Mouse (Mus musculus) megakaryocyte, embryonic 14.5 days (primary cell): ENCODE results near the gene Col3a1. TPM values are rescaled to one million over a fixed set of nuclear protein-coding genes. Genes with fewer than 3 reads are reported as not detected.

ENCODE experiments used
- H3K27me3 ChIP-seq: replicated peaks from 2 replicates; pipeline ENCODE3; 2012; ENCODE audit warnings: inconsistent platforms
- H3K36me3 ChIP-seq: replicated peaks from 2 replicates; pipeline ENCODE3; 2012; ENCODE audit warnings: low read length, inconsistent platforms, mixed read lengths
- H3K4me1 ChIP-seq: 2 replicates; pipeline ENCODE4 v1.6.1; 2012; ENCODE audit warnings: inconsistent platforms
- H3K4me3 ChIP-seq: replicated peaks from 2 replicates; pipeline ENCODE3; 2012; ENCODE audit warnings: moderate library complexity, mild to moderate bottlenecking, inconsistent platforms
- H3K9me3 ChIP-seq: 2 replicates; pipeline ENCODE4 v1.6.1; 2012; ENCODE audit warnings: inconsistent platforms
- FLI1 ChIP-seq: IDR thresholded peaks from 2 replicates; pipeline ENCODE4 v1.6.1; 2012; ENCODE audit warnings: low read length, inconsistent platforms, mixed read lengths
- GATA1 ChIP-seq: IDR thresholded peaks from 3 replicates; pipeline ENCODE4 v1.6.1; 2012; ENCODE audit warnings: mixed read lengths, low read length, inconsistent platforms, borderline replicate concordance
- polyA plus RNA-seq: library from polyadenylated mRNA; stranded (reverse); fragments of >175 nt; gene quantifications from 2 replicates; pipeline ENCODE4 v1.2.3, GENCODE M21; 2012; ENCODE audit warnings: low replicate concordance; ENCODE audit not compliant: insufficient read depth

Gene Col3a1
- polyA plus RNA-seq, 1 experiment = not detected

DNA sequence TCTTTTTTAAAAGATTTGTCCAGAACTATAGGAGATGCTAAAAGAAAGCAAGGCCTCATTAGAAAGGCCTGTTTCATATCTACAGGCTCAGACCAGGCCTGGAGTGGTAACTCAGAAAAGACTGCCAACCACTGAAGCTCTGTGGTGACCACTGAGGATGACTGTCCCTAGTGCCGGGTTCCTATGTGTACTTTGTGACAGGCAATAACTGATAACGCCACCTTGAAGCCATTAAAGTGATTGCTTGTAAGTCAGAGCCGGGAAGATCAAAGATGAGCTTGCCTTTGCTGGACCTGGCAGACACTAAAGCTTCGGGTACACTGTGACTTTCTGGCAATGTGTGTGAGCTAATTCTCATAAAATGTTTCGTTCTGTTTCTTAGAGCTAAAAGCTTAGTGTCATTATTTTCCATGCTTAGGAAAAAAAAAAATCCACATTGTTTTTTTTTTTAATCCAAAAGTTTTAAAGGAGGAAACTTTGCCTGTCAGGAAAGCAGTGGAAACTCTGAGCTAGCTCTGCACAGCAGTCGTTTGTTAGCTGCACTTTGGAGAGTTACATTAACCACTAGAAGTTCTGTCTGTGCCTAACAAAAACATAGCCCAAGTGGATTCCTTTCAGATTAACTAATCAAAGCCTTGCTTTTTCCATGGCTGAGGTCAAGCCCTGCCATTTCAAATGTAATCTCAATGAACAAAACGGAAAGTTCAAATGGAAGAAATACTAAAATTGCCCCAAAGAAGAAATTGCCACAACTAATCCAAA, 4.6 kb downstream of the Col3a1 start:
- Histone ChIP-seq H3K4me3 (no peak overlapping the region), H3K36me3 (no peaks in the 10 kb centered on the region), H3K27me3 (no peaks in the 10 kb centered on the region), H3K4me1 (no peaks in the 10 kb centered on the region), H3K9me3 (no peaks in the 10 kb centered on the region)
- no peak for TF ChIP-seq GATA1
- TF ChIP-seq FLI1 = no peak

DNA sequence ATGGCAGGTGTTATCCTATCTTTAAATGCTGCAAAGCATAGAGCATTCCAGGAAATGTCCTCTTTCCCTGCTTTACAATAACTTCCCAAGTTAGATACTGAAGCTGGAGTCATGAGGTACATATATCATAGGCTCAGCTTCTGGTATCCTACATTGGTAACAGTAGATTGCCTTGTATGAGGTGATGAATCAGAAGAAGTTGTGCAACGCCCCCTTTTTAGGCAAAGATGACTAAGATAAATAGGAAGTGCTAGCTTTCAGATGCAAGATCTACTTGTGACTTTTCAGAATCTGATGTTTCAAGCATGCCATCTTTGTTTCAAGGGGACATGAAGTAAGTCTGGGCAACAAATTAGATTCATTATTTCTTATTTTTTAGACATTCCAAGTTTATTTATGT, 6.9 kb downstream of the Col3a1 start:
- H3K4me1 ChIP-seq = no peaks in the 10 kb centered on the region
- no peak overlapping the region for H3K4me3 ChIP-seq
- no peaks in the 10 kb centered on the region for H3K27me3 ChIP-seq
- no peaks in the 10 kb centered on the region for H3K36me3 ChIP-seq
- TF ChIP-seq GATA1 = no peak
- no peak for TF ChIP-seq FLI1
- H3K9me3 ChIP-seq = no peaks in the 10 kb centered on the region

DNA sequence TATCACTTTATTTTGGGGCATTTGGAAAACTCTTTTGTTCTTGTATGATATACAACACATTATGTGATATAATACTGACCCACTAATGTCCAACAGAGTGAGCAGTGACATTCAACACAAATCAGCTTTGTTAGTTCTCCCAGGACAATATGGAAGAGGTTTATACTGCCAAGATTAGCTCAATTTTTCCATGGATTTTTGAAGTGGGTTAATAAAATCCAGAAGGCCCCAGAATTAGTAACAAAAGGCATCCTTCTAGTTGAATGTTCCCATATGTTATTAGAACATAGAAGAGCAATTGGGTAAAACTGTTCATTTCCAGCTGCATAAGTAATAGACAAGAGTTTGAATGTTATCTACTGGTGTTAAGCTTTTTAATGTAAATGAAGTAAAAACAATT, 9.5 kb downstream of the Col3a1 start:
- Histone ChIP-seq H3K4me1 (no peaks in the 10 kb centered on the region), H3K4me3 (no peak overlapping the region), H3K9me3 (no peaks in the 10 kb centered on the region), H3K36me3 (no peaks in the 10 kb centered on the region), H3K27me3 (no peaks in the 10 kb centered on the region)
- TF ChIP-seq FLI1 (no peak), GATA1 (no peak)

DNA sequence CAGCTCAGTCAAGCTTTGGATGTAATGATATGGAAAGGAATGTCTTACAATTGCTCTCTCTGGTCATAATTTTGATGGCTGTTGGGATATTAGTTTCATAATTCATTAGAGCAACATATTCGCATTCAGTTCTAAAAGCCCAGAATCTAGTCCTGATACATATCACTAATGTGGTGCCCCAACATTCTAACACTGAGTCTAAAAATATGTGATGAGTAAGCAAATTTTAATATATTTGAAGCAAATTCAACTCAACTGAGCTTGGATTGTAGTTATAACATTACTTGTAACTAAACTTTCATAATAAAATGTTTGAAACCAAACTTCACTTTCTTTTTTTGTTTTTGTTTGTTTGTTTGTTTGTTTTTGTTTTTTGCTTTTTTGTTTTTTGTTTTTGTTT, 17.8 kb downstream of the Col3a1 start:
- TF ChIP-seq FLI1 = no peak
- TF ChIP-seq GATA1 = no peak
- H3K4me3 ChIP-seq = no peak overlapping the region
- no peaks in the 10 kb centered on the region for H3K27me3 ChIP-seq

DNA sequence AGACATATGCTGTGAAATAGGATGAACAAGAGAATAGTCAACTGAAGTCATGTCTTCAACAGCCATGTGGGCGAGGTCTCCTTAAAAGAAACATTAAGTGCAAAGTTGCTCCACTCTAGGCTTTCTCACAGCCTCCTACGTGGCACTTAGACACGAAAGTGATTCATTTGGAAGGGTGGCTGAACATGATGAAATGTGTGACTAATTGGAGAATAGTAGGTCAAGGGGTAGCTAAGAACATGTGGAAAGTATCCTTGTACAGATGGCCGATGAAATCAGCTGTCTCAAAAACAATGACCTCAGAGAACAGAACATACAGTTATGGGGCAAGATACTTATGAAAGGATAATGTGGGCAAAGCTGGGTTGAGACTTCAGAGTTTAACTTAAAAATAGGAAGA, 44.6 kb downstream of the Col3a1 start:
- Histone ChIP-seq H3K9me3 (peaks cover 5% of the 10 kb centered on the region; the same call in 1 of the 2 replicates), H3K36me3 (no peaks in the 10 kb centered on the region), H3K4me1 (no peaks in the 10 kb centered on the region), H3K4me3 (no peak overlapping the region), H3K27me3 (no peaks in the 10 kb centered on the region)
- TF ChIP-seq FLI1 = no peak
- TF ChIP-seq GATA1 = no peak

More for the DNA sequence above, 17.8 kb downstream of the Col3a1 start:
- Histone ChIP-seq H3K9me3 (no peaks in the 10 kb centered on the region), H3K36me3 (no peaks in the 10 kb centered on the region), H3K4me1 (no peaks in the 10 kb centered on the region)

DNA sequence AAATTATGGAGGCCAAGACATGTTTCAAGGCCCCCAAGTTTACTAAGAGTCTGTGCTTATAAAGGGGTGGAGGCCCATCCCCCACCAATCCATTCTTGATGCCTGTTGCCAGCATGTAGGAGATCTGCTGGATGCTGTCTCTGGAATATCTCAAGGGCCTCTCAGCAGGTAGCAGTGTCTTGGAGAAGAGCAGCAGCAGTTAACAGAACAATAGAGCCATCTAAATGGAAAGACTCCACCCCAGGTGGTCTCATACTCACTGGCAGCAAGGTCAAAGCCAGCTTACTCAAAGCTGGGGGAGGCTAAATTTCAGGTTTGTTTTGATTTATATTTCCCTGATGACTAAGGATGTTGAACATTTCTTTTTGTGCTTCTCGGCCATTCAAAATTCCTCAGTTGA, 46.7 kb downstream of the Col3a1 start:
- Histone ChIP-seq H3K27me3 (no peaks in the 10 kb centered on the region), H3K36me3 (no peaks in the 10 kb centered on the region), H3K9me3 (peaks cover 5% of the 10 kb centered on the region; the same call in 1 of the 2 replicates), H3K4me3 (no peak overlapping the region), H3K4me1 (no peaks in the 10 kb centered on the region)
- TF ChIP-seq FLI1 (no peak), GATA1 (no peak)

DNA sequence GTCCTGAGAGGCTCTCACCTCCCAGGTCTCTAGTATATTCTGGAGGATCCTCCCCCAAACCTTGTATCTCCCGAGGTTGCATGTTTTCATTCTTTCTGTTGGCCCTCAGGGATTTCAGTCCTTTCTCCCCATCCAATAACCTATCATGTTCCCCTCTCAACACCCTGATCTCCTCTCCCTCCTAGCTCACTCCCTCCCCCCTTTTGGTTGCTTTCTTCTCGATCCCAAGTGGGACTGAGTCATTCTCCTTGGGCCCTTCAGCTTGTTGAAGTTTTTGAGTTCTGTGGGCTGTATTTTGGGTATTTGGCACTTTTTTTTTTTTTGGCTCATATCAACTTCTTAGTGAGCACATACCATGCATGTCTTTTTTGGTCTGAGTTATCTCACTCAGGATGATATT, 47.8 kb downstream of the Col3a1 start:
- no peaks in the 10 kb centered on the region for H3K36me3 ChIP-seq
- no peak for TF ChIP-seq GATA1
- no peak for TF ChIP-seq FLI1

DNA sequence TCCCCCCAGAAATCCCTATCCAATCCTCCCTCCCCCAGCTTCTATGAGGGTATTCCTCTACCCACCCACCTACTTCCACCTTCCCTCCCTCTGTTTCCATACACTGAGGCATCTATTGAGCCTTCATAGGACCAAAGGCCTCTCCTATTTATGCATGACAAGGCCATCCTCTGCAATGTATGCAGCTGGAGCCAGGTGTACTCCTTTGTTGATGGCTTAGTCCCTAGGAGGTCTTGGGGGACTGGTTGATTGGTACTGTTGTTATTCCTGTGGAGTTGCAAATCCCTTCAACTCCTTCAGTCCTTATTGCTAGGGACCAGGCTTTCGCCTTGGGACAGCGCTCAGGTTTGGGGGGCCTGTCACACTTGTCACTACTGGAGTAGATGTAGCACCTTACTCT, 48.3 kb downstream of the Col3a1 start:
- Histone ChIP-seq H3K9me3 (peaks cover 5% of the 10 kb centered on the region; the same call in 1 of the 2 replicates), H3K4me3 (no peak overlapping the region), H3K27me3 (no peaks in the 10 kb centered on the region), H3K36me3 (no peaks in the 10 kb centered on the region), H3K4me1 (no peaks in the 10 kb centered on the region)
- TF ChIP-seq GATA1 (no peak), FLI1 (no peak)

More for the DNA sequence above, 47.8 kb downstream of the Col3a1 start:
- no peak overlapping the region for H3K4me3 ChIP-seq
- peaks cover 5% of the 10 kb centered on the region; the same call in 1 of the 2 replicates for H3K9me3 ChIP-seq
- H3K27me3 ChIP-seq = no peaks in the 10 kb centered on the region
- H3K4me1 ChIP-seq = no peaks in the 10 kb centered on the region

DNA sequence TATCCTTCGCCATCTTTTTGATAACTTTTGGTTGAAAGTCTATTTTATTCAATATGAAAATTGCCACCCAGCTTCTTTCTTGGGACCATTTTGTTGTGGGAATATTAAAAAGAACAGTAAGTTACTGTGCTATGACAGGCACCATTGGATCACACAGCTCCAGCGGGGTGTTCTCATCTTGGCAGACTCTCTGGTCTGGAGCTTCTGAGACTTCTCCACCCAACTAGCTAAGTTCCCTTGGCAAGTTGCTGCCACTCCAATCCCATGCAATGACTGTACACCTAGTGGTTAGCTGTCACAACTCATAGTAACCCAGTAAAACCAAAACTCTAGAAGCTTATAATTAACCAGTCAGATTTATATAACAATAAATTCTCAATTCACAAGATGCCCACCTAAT, 51.9 kb downstream of the Col3a1 start:
- Histone ChIP-seq H3K27me3 (no peaks in the 10 kb centered on the region), H3K36me3 (no peaks in the 10 kb centered on the region), H3K4me1 (no peaks in the 10 kb centered on the region), H3K4me3 (no peak overlapping the region), H3K9me3 (peaks cover 3% of the 10 kb centered on the region; the same call in 1 of the 2 replicates)
- no peak for TF ChIP-seq GATA1
- TF ChIP-seq FLI1 = no peak

DNA sequence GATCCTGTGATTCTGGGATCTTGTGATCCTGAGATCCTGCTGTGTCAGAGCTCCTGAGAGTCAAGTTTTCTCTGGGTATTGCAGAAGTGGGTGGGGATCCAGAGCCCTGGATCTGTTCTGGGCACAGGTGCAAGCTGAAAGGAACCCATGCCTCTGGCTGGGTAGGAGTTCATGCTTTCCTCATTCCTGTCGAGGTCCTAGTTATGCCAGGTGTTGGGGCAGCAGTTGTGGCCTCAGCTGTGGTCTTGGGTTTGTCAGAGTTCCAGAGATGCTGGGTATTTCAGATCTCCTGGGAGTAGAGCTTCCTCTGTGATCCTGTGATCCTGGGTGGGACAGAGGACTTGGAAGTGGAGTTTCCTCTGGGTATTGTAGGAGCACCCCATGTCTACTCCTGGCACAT, 54.1 kb downstream of the Col3a1 start:
- no peaks in the 10 kb centered on the region for H3K27me3 ChIP-seq
- H3K36me3 ChIP-seq = no peaks in the 10 kb centered on the region
- no peaks in the 10 kb centered on the region for H3K4me1 ChIP-seq
- TF ChIP-seq FLI1 (no peak), GATA1 (no peak)
- no peaks in the 10 kb centered on the region for H3K9me3 ChIP-seq
- no peak overlapping the region for H3K4me3 ChIP-seq
